Mouse (Mus musculus): ENCODE results near the gene Cerk. TPM values are rescaled to one million over a fixed set of nuclear protein-coding genes. Genes with fewer than 3 reads are reported as not detected.
A peak's percentile ranks its signal among the peaks of the same experiment; 100 is the strongest.
"Not testable (repeated sequence)": the region's sequence is repeated elsewhere in the genome, so short reads cannot be mapped to it uniquely, and the experiment has no call there.

Cerk gene
- polyA plus RNA-seq, 1 experiment from 2014 or later, result 19.0 TPM

DNA sequence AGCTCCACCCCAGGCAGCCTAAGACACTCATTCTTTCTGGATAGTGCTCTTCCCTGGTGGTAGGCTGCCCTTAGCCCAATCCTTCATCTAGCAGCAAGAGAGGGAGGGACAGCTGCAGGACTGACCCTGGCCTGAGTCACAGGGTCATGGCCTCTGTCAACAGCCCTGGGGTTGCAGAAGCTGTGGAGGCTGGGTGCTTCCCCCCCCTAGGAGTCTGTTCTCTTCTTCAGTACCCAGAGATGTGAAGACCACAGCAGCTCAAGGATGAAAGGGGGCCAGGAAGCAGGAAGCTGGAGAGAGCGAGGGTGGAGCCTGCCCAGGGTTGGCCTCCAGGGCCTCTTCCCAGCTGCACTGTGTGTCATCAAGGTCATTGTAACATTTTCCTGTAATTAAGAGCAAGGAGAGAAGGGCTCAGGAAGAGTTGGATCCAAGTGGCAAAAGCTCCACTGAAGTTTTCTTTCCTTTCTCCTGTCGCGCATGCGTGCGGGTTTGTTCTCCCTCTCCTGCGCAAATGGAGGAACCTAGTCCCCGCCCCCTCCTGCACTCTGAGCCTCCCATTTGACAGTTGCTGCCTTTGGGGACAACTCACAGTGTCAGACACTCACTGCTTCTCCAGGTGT, 18.1 kb upstream of the Cerk start:
- H3K9ac ChIP-seq, result no peak overlapping the region
- H3K36me3 ChIP-seq (ENCODE audit: poor library complexity, severe bottlenecking), result no peaks in the 10 kb centered on the region
- H3K4me2 ChIP-seq, result no peak overlapping the region
- H3K27me3 ChIP-seq, result 0 out of 2 replicates have a peak, but pooled peaks cover 2% of the 10 kb centered on the region
- H3K4me1 ChIP-seq, result 0 out of 2 replicates have a peak, but pooled peaks cover 4% of the 10 kb centered on the region
- no peak overlapping the region for H3K27ac ChIP-seq
- no peak for ATAC-seq
- WGBS, result 47% methylated on average over 7 of the region's 7 CpGs
- H3K4me3 ChIP-seq, result no peak overlapping the region
- H3K9me3 ChIP-seq (replicated peaks), result no peaks in the 10 kb centered on the region

DNA sequence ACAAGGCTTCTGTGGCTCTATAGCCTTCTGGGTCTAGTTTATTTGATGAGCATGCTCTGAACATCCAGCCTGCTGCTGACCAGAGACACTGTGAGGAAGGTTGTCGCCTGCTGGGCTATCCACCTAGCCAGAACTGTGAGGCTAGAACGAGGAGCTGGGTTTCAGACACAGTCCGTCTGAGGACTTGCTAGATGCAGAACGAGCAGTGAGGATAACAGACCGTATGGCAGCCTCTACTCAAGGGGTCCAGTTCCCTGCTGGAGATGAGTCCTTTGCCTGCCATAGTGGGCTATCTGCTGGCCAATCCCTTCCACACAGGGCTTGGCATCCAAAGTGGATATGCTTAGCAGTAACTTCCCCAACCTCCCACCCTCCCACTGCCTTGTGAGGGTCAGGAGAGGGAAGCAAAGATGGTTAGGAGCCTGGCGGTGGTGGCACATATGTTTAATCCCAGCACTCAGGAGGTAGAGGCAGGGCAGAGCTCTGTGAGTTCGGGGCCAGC, 17.4 kb upstream of the Cerk start:
- Histone ChIP-seq H3K36me3 (ENCODE audit: poor library complexity, severe bottlenecking) (no peaks in the 10 kb centered on the region), H3K9ac (no peak overlapping the region), H3K27ac (no peak overlapping the region; the same call in 1 of the 2 replicates), H3K4me3 (no peak overlapping the region), H3K9me3 (replicated peaks) (no peaks in the 10 kb centered on the region), H3K4me1 (0 out of 2 replicates have a peak, but pooled peaks cover 4% of the 10 kb centered on the region), H3K4me2 (no peak overlapping the region), H3K27me3 (0 out of 2 replicates have a peak, but pooled peaks cover 2% of the 10 kb centered on the region)
- ATAC-seq, result no peak
- 80% methylated on average over 7 of the region's 7 CpGs for WGBS

DNA sequence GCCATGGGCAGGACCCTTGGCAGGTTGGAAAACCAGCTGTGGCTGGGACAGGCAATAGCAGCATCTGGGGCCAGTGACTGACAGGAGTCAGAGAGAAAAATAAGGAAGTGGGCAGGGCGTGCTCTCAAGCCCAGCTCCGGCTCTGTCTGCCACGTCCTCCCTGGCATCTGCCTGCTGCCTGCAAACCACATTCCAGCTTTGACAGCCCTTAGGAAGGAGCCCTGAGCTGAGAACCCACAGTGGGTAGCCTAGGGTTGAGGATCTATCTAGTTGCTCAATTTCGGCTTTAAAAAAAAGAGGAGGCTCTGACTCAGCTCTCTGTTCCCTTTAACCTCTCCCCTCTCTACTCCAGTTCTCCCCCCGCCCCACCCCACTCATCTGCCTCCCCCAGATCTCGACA, 16.7 kb upstream of the Cerk start:
- Histone ChIP-seq H3K36me3 (ENCODE audit: poor library complexity, severe bottlenecking) (no peaks in the 10 kb centered on the region), H3K4me2 (no peak overlapping the region), H3K4me1 (0 out of 2 replicates have a peak, but pooled peaks cover 4% of the 10 kb centered on the region), H3K4me3 (no peak overlapping the region), H3K27ac (no peak overlapping the region; the same call in 1 of the 2 replicates), H3K9me3 (replicated peaks) (no peaks in the 10 kb centered on the region), H3K27me3 (0 out of 2 replicates have a peak, but pooled peaks cover 2% of the 10 kb centered on the region), H3K9ac (no peak overlapping the region)
- ATAC-seq, result no peak
- WGBS, result 60% methylated on average over 6 of the region's 6 CpGs

DNA sequence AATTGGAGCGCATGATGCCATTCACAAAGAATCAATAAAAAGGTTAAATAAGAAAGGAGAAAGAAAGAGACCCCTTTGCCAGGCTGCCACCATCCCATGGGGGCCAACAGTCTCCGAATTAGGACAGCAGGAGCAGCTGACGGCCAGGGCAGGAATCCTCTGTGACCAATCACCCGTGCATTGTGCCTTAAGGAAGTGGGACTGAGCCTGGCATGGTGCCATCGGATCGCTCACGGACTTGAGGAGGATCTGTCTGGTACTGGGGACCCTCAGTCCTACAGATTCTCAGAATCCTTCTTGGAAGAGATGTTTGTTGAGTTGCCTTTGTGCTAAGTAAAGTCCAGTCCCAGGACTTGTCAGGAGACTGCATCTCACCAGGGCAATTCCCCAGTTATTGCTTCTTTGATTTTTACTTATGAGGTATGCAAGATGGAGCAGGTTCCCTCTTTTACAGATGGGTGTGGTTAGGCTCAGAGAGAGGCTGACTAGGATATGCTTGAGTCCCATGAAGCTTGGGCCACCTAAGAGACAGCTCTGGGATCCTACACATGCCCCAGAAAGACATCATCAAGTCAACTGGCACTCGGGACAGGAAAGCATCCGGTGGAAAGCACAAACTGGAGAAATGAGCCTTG, 15.9 kb upstream of the Cerk start:
- WGBS, result 62% methylated on average over 9 of the region's 9 CpGs
- ATAC-seq, result no peak
- Histone ChIP-seq H3K4me3 (no peak overlapping the region), H3K9me3 (replicated peaks) (no peaks in the 10 kb centered on the region), H3K27ac (no peak overlapping the region), H3K4me1 (0 out of 2 replicates have a peak, but pooled peaks cover 4% of the 10 kb centered on the region), H3K4me2 (no peak overlapping the region), H3K36me3 (ENCODE audit: poor library complexity, severe bottlenecking) (no peaks in the 10 kb centered on the region), H3K27me3 (0 out of 2 replicates have a peak, but pooled peaks cover 2% of the 10 kb centered on the region), H3K9ac (no peak overlapping the region)

DNA sequence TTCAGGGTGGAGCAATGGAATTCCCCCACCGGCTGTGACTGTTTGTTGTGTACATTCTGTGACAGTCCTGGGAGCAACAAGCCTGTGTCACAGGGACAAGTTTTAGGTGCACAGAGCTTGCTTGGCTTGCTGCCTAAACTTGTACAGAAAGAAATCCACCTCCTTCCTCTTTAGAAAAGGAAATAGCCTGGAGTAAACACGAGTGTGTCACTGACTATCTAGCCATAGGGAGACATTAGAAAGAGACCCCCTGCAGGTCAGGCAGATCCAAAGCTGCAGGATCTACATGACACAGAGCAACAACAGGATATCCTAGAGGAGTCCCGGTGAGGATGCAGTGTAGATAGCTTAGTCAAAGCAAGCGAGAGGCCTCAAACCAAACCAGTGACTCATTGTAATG, 15.2 kb upstream of the Cerk start:
- Histone ChIP-seq H3K27ac (no peak overlapping the region), H3K4me2 (no peak overlapping the region), H3K9me3 (replicated peaks) (no peaks in the 10 kb centered on the region), H3K4me1 (0 out of 2 replicates have a peak, but pooled peaks cover 4% of the 10 kb centered on the region), H3K9ac (no peak overlapping the region), H3K27me3 (0 out of 2 replicates have a peak, but pooled peaks cover 2% of the 10 kb centered on the region), H3K4me3 (no peak overlapping the region), H3K36me3 (ENCODE audit: poor library complexity, severe bottlenecking) (no peaks in the 10 kb centered on the region)
- WGBS, result 45% methylated on average over 4 of the region's 4 CpGs
- ATAC-seq, result no peak

DNA sequence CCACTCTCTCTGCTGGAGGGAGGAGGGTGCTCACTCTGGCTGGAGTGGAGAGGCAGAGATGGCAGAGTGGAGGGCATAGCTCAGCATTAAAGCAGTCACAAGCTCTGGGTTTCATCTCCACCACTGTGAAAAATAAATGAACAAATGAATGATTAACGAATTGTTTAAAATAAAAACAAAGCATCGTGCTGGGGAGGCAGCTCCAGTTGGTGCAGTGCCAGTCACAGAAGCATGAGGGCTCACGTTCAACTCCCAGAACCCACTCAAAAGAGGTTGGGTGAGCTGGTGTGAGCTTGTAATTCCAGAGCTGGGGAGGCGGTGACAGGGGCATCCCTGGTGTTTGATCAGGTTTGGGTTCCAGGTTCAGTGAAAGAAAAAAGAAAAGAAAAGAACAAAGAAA, 14.2 kb upstream of the Cerk start:
- H3K4me3 ChIP-seq, result no peak overlapping the region
- no peak for ATAC-seq
- no peaks in the 10 kb centered on the region for H3K9me3 ChIP-seq (replicated peaks)
- H3K9ac ChIP-seq, result no peak overlapping the region
- 51% methylated on average over 4 of the region's 4 CpGs for WGBS
- 0 out of 2 replicates have a peak, but pooled peaks cover 2% of the 10 kb centered on the region for H3K27me3 ChIP-seq
- H3K4me1 ChIP-seq, result 0 out of 2 replicates have a peak, but pooled peaks cover 4% of the 10 kb centered on the region
- H3K4me2 ChIP-seq, result no peak overlapping the region
- no peaks in the 10 kb centered on the region for H3K36me3 ChIP-seq (ENCODE audit: poor library complexity, severe bottlenecking)
- no peak overlapping the region for H3K27ac ChIP-seq

DNA sequence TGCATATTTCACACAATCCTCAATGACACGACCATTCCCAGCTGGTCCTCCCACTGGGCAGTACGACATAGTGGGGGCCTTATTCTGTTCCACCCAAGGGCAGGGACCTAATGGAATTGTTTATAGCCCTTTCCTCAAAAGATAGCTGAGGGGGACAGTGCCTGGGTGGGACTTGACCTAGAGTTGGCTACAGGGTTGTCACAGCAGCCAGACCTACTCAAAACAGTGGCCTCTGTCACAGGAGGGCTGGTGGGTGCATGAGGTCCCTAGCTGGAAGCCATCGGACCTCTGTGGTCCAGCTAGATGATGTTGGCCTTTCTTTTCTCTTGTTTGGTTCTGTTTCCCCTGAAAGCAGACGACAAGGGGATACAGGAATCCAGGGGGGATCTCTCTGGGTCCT, 13.5 kb upstream of the Cerk start:
- H3K4me1 ChIP-seq, result 0 out of 2 replicates have a peak, but pooled peaks cover 4% of the 10 kb centered on the region
- no peak overlapping the region for H3K9ac ChIP-seq
- ATAC-seq, result no peak
- no peak overlapping the region for H3K27ac ChIP-seq
- H3K4me3 ChIP-seq, result no peak overlapping the region
- H3K4me2 ChIP-seq, result no peak overlapping the region
- H3K9me3 ChIP-seq (replicated peaks), result no peaks in the 10 kb centered on the region; the same call in 1 of the 2 replicates
- H3K36me3 ChIP-seq (ENCODE audit: poor library complexity, severe bottlenecking), result no peaks in the 10 kb centered on the region
- 0 out of 2 replicates have a peak, but pooled peaks cover 2% of the 10 kb centered on the region for H3K27me3 ChIP-seq
- 75% methylated on average over 4 of the region's 4 CpGs for WGBS

DNA sequence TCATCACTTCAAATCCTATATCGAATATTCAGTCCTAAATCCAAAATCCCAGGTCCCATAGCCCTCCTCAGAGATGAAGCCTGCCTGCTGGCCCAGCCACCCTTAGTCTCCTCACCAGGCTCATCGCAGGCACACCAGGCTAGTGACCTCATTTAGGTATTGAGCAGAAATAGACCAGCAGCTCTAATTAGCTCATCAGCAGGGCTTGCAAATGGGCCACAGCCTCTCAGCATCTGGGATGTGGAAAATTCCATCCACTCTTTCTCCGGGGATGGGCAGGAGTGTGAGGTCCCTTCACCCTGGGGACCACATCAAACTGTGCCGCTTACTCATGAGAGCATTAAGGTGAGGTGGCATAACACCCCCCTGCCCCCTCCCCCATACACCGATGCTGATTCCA, 13.1 kb upstream of the Cerk start:
- no peak for ATAC-seq
- no peak overlapping the region for H3K9ac ChIP-seq
- no peaks in the 10 kb centered on the region; the same call in 1 of the 2 replicates for H3K9me3 ChIP-seq (replicated peaks)
- no peak overlapping the region for H3K4me3 ChIP-seq
- H3K4me2 ChIP-seq, result no peak overlapping the region
- H3K27ac ChIP-seq, result no peak overlapping the region
- 0 out of 2 replicates have a peak, but pooled peaks cover 2% of the 10 kb centered on the region for H3K27me3 ChIP-seq
- 0 out of 2 replicates have a peak, but pooled peaks cover 4% of the 10 kb centered on the region for H3K4me1 ChIP-seq
- WGBS, result 79% methylated on average over 5 of the region's 5 CpGs
- no peaks in the 10 kb centered on the region for H3K36me3 ChIP-seq (ENCODE audit: poor library complexity, severe bottlenecking)

DNA sequence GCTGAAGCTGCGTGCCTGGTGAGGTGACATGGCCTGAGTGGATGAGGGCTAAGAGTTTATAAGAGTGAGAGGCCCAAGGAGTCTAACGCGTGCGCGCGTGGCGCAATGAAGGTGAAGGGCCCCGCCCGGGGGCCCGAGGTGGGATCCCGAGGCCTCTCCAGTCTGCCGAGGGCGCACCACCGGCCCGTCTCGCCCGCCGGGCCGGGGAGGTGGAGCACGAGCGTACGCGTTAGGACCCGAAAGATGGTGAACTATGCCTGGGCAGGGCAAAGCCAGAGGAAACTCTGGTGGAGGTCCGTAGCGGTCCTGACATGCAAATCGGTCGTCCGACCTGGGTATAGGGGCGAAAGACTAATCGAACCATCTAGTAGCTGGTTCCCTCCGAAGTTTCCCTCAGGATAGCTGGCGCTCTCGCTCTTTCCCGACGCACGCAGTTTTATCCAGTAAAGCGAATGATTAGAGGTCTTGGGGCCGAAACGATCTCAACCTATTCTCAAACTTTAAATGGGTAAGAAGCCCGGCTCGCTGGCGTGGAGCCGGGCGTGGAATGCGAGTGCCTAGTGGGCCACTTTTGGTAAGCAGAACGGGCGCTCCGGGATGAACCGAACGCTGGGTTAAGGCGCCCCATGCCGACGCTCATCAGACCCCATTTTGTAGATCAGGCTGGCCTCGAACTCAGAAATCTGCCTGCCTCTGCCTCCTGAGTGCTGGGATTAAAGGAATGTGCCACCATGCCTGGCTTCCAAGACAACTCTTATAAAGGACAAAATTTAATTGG, 8.9 kb upstream of the Cerk start:
- not testable (repeated sequence) for H3K4me1 ChIP-seq; H3K27ac ChIP-seq; H3K4me2 ChIP-seq; H3K4me3 ChIP-seq; H3K36me3 ChIP-seq (ENCODE audit: poor library complexity, severe bottlenecking); H3K27me3 ChIP-seq; H3K9ac ChIP-seq; H3K9me3 ChIP-seq (replicated peaks)
- WGBS, result 85% methylated on average over 55 of the region's 55 CpGs
- ATAC-seq, result peak; percentile 95

DNA sequence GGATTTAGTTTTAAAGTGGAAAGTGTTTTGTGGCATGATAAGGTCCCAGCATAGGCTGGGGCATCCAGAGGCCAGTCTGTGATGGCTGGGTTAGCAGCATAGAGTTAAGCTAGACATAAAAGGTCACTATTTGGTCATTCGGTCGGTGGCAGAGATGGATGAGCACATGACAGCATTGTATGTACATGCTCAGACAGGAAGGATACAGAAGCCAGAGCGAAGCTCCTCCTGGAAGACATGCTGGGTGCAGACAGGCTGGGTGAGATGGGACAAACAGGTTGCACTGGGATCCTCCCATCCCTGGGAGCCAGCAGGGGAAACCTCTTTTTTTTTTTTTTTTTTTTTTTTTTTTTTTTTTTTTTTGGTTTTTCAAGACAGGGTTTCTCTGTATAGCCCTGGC, 6.0 kb upstream of the Cerk start:
- peaks cover 15% of the 10 kb centered on the region for H3K4me1 ChIP-seq
- H3K27ac ChIP-seq, result no peak overlapping the region
- ATAC-seq, result no peak
- no peak overlapping the region for H3K9ac ChIP-seq
- no peaks in the 10 kb centered on the region for H3K27me3 ChIP-seq
- no peak overlapping the region for H3K4me2 ChIP-seq
- WGBS, result 94% methylated on average over 3 of the region's 3 CpGs
- H3K36me3 ChIP-seq (ENCODE audit: poor library complexity, severe bottlenecking), result no peaks in the 10 kb centered on the region
- H3K9me3 ChIP-seq (replicated peaks), result no peaks in the 10 kb centered on the region; the same call in 1 of the 2 replicates
- no peak overlapping the region for H3K4me3 ChIP-seq

DNA sequence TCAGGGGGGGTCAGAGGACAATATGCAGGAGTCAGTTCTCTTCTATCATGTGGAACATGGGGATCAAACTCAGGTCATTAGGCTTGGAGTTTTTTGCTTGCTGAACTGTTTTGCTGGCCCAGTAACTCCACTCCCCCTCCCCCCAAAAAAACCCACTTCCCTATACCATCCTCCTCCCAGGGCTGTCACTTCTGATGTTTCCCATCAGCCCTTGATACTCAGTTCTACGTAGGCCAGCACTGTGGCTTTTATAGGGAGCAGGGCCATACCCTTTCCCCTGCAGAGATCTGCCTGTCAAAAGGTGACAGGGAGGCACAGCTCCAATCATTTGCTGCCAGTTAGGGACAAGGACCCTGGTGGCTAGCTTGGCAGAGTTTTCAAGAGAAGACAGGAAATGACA, 5.6 kb upstream of the Cerk start:
- Histone ChIP-seq H3K9ac (no peak overlapping the region), H3K4me1 (peaks cover 18% of the 10 kb centered on the region), H3K9me3 (replicated peaks) (no peaks in the 10 kb centered on the region; the same call in 1 of the 2 replicates), H3K27ac (no peak overlapping the region), H3K36me3 (ENCODE audit: poor library complexity, severe bottlenecking) (no peaks in the 10 kb centered on the region), H3K4me3 (no peak overlapping the region), H3K27me3 (no peaks in the 10 kb centered on the region), H3K4me2 (no peak overlapping the region)
- 85% methylated on average over 1 of the region's 1 CpGs for WGBS
- ATAC-seq, result no peak

DNA sequence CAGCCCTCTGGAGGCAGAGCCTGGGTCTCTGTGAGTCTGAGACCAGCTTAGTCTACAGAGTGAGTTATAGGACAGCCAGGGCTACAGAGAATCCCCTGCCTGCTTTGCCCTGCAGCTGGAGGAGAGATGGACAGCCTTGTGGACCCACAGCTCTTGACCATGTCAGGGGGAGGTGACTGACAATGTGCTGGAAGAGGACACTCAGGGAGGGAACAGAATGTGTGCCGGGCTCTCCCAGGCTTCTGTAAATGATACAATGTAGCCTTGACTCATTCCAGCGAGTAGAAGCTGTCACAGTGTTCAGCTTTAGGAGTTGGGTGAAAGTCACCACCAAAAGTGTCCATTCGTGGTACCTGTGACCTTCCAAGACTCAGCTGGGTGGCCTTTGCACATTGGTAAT, 4.4 kb upstream of the Cerk start:
- H3K4me1 ChIP-seq, result peaks cover 24% of the 10 kb centered on the region
- H3K4me3 ChIP-seq, result no peak overlapping the region
- ATAC-seq, result no peak
- no peaks in the 10 kb centered on the region for H3K36me3 ChIP-seq (ENCODE audit: poor library complexity, severe bottlenecking)
- H3K27ac ChIP-seq, result no peak overlapping the region
- no peak overlapping the region for H3K4me2 ChIP-seq
- H3K9ac ChIP-seq, result no peak overlapping the region
- no peaks in the 10 kb centered on the region; the same call in 1 of the 2 replicates for H3K9me3 ChIP-seq (replicated peaks)
- no peaks in the 10 kb centered on the region for H3K27me3 ChIP-seq
- WGBS, result 76% methylated on average over 3 of the region's 3 CpGs
